Mouse (Mus musculus): Measurements from ENCODE around the gene Smpdl3b. TPM values are rescaled to one million over a fixed set of nuclear protein-coding genes. Genes with fewer than 3 reads are reported as not detected.
"Not testable (repeated sequence)": the region's sequence is repeated elsewhere in the genome, so short reads cannot be mapped to it uniquely, and the experiment has no call there.

Gene Smpdl3b
- polyA plus RNA-seq, 1 experiment from 2014 or later = 1.0 TPM

- 97% methylated on average over 3 of the region's 3 CpGs for WGBS (ENCODE audit: missing documents)
- not testable (repeated sequence) for H3K27ac ChIP-seq; H3K4me3 ChIP-seq (ENCODE audit: inconsistent target); H3K79me2 ChIP-seq (ENCODE audit: inconsistent target); H3K36me3 ChIP-seq (ENCODE audit: inconsistent target)
Measured at GRCm38 (mm10) chr4:132763125-132763524, 6.1 kb upstream of the Smpdl3b start.

DNA sequence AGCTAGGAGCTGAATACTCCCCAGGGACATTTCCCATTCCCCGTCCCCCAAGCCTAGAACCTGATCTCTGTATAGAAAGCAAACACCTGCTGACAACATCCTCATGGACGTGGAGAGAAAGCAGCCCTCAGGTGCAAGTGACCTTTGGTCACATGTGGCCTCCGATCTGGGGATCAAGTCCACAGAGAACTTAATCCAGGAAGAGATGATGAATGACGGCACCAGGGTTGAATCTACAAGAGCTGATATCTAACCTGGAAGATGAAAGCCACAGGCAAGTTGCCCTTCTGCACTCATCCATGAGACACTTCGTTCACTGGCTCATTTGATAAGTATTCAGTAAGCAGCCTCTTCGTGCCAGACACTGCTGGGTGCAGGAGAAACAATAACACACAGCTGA, 5.5 kb upstream of the Smpdl3b start:
- 96% methylated on average over 6 of the region's 6 CpGs for WGBS (ENCODE audit: missing documents)
- Histone ChIP-seq H3K36me3 (ENCODE audit: inconsistent target) (no peaks in the 10 kb centered on the region), H3K4me3 (ENCODE audit: inconsistent target) (no peak overlapping the region), H3K27ac (no peak overlapping the region), H3K79me2 (ENCODE audit: inconsistent target) (no peaks in the 10 kb centered on the region)

DNA sequence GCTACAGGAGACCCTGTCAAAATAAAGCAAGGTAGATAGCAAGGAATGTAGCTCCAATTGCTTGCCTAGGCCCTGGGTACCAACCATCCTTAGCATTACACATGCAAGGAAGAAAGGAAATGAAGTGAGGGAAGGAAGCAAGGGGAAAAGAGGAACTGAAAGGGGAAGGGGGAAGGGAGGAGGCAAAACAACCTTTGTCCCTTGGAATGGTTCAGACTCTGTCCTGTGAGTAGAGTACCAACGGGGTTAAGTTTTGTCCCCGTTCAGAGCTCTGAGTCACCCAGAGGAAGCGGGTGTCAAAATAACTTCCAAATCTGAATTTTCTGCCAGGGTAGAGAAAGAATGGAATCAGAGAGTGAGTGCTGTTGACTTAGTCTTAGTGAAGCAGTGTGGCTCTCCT, 3.2 kb upstream of the Smpdl3b start:
- Histone ChIP-seq H3K27ac (peak overlapping the region; percentile 91), H3K36me3 (ENCODE audit: inconsistent target) (no peaks in the 10 kb centered on the region), H3K4me3 (ENCODE audit: inconsistent target) (no peak overlapping the region), H3K79me2 (ENCODE audit: inconsistent target) (no peaks in the 10 kb centered on the region)
- 0% methylated on average over 3 of the region's 3 CpGs for WGBS (ENCODE audit: missing documents)

GRCm38 (mm10) chr4:132757633-132758351, 740 bp upstream of the Smpdl3b start:
- WGBS (ENCODE audit: missing documents) = 85% methylated on average over 7 of the region's 7 CpGs
- Histone ChIP-seq H3K36me3 (ENCODE audit: inconsistent target) (no peaks in the 10 kb centered on the region), H3K27ac (no peak overlapping the region), H3K79me2 (ENCODE audit: inconsistent target) (no peaks in the 10 kb centered on the region), H3K4me3 (ENCODE audit: inconsistent target) (no peak overlapping the region)

GRCm38 (mm10) chr4:132752992-132753391, 4.1 kb downstream of the Smpdl3b start:
- Histone ChIP-seq H3K4me3 (ENCODE audit: inconsistent target) (no peak overlapping the region), H3K27ac (no peak overlapping the region), H3K36me3 (ENCODE audit: inconsistent target) (no peaks in the 10 kb centered on the region), H3K79me2 (ENCODE audit: inconsistent target) (no peaks in the 10 kb centered on the region)
- 48% methylated on average over 6 of the region's 6 CpGs for WGBS (ENCODE audit: missing documents)

DNA sequence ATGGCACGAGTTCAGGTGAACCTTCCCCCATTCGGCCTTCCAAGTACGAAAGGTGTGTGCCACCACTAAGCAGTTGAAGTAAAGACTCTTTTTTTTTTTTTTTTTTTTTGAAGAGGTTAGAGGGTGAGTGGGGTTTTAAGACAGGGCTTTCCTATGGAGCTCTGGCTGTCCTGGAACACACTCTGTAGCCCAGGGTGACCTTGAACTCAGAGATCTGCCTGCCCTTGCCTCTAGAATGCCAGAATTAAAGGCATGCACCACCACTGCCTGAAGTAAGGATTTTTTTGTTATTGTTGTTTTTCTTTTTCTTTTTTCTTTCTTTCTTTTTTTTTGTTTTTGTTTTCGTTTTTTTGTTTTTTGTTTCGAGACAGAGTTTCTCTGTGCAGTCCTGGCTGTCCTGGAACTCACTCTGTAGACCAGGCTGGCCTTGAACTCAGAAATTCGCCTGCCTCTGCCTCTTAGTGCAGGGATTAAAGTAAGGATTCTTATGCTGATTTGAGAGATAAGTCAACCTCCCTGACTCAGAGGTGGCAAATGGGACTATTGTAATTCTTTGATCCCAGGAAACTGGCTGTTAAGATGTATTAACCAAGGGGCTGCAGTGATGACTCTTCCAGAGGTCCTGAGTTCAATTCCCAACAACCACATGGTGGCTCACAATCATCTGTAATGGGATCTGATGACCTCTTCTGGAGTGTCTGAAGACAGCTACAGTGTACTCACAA, 7.6 kb downstream of the Smpdl3b start:
- no peaks in the 10 kb centered on the region for H3K36me3 ChIP-seq (ENCODE audit: inconsistent target)
- no peak overlapping the region; the same call in 1 of the 2 replicates for H3K27ac ChIP-seq
- 96% methylated on average over 5 of the region's 6 CpGs for WGBS (ENCODE audit: missing documents)
- H3K79me2 ChIP-seq (ENCODE audit: inconsistent target) = no peaks in the 10 kb centered on the region
- H3K4me3 ChIP-seq (ENCODE audit: inconsistent target) = no peak overlapping the region

DNA sequence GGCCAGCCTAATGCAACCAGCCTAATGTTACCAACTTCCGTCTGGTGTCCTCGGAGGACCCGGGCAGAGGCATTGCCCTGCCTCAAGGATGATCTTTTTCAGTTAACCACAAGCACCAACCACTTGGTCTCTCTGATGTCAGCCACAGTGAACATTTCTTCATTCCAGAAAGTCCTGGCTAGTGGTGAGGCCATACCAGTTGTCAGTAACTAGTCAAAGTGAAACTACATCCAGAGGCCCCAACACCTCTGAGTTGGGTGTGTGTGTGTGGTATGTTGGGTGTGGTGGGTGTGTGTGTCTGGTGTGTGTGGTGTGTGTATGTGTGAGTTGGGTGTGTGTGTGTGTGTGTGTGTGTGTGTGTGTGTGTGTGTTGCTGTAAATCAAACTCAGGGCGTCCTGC, 8.3 kb downstream of the Smpdl3b start:
- H3K4me3 ChIP-seq (ENCODE audit: inconsistent target) = no peak overlapping the region
- H3K27ac ChIP-seq = peak overlapping the region; percentile 86
- H3K79me2 ChIP-seq (ENCODE audit: inconsistent target) = no peaks in the 10 kb centered on the region
- 33% methylated on average over 4 of the region's 4 CpGs for WGBS (ENCODE audit: missing documents)
- H3K36me3 ChIP-seq (ENCODE audit: inconsistent target) = no peaks in the 10 kb centered on the region

GRCm38 (mm10) chr4:132747664-132748259, 9.3 kb downstream of the Smpdl3b start:
- Histone ChIP-seq H3K27ac (peak overlapping the region; percentile 86), H3K36me3 (ENCODE audit: inconsistent target) (no peaks in the 10 kb centered on the region), H3K4me3 (ENCODE audit: inconsistent target) (peak overlapping the region; percentile 37), H3K79me2 (ENCODE audit: inconsistent target) (no peaks in the 10 kb centered on the region)
- 8% methylated on average over 9 of the region's 9 CpGs for WGBS (ENCODE audit: missing documents)

DNA sequence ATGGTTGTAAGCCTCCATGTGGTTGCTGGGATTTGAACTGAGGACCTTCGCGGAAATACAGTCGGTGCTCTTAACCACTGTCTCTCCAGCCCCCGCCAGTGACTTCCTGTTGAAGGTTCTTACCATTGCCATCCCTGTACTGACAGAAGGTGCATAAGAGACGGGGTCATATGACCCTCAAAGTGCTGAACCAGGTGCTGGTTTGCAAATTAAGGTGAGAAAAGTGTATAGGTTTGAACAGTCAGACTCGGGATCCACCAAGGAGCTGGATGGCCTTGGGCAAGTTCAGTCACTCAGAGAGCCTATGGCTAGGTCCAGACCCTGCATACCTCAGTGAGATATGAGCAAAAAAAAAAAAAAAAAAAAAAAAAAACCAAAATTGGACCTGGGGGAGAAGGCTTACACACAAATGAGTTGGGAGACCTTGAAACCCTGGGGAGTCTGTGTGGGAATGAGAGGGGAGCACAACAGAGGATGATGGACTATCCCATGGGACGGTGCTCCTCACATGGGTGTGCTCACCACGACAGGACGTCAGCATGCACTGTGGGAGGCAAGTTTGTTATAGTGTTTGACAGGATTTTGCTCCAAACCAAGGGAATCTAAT, 10.0 kb downstream of the Smpdl3b start:
- Histone ChIP-seq H3K27ac (peak overlapping the region; percentile 86), H3K79me2 (ENCODE audit: inconsistent target) (no peaks in the 10 kb centered on the region), H3K36me3 (ENCODE audit: inconsistent target) (no peaks in the 10 kb centered on the region), H3K4me3 (ENCODE audit: inconsistent target) (peak overlapping the region; percentile 37; the same call in 1 of the 2 replicates)
- WGBS (ENCODE audit: missing documents) = 71% methylated on average over 9 of the region's 9 CpGs

GRCm38 (mm10) chr4:132743992-132744911, 12.8 kb downstream of the Smpdl3b start:
- H3K36me3 ChIP-seq (ENCODE audit: inconsistent target) = no peaks in the 10 kb centered on the region
- 90% methylated on average over 11 of the region's 11 CpGs for WGBS (ENCODE audit: missing documents)
- no peaks in the 10 kb centered on the region for H3K79me2 ChIP-seq (ENCODE audit: inconsistent target)
- no peak overlapping the region for H3K4me3 ChIP-seq (ENCODE audit: inconsistent target)
- H3K27ac ChIP-seq = no peak overlapping the region

- H3K4me3 ChIP-seq (ENCODE audit: inconsistent target) = no peak overlapping the region
- H3K36me3 ChIP-seq (ENCODE audit: inconsistent target) = no peaks in the 10 kb centered on the region
- H3K79me2 ChIP-seq (ENCODE audit: inconsistent target) = no peaks in the 10 kb centered on the region
- H3K27ac ChIP-seq = no peak overlapping the region
- 90% methylated on average over 7 of the region's 7 CpGs for WGBS (ENCODE audit: missing documents)
Measured at GRCm38 (mm10) chr4:132741491-132741890, 15.6 kb downstream of the Smpdl3b start.

DNA sequence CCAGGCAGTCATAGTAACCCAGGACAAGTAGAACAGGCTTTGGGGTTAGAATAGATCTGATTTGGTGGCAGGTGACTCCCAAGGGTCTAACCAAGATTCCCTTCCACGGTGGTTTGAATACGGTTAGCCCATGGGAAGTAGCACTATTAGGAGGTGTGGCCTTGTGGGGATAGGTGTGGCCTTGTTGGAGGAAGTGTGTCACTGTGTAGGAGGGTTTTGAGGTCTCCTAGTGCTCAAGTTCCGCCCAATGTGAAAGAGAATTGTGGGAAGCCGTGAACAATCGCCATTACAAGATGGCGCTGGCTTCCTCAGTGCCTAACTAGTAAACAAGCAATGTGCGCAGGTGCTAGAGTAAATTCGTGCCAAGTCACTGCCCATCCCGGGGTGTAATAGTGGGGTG, 19.9 kb downstream of the Smpdl3b start:
- 84% methylated on average over 9 of the region's 9 CpGs for WGBS (ENCODE audit: missing documents)
- not testable (repeated sequence) for H3K36me3 ChIP-seq (ENCODE audit: inconsistent target)

DNA sequence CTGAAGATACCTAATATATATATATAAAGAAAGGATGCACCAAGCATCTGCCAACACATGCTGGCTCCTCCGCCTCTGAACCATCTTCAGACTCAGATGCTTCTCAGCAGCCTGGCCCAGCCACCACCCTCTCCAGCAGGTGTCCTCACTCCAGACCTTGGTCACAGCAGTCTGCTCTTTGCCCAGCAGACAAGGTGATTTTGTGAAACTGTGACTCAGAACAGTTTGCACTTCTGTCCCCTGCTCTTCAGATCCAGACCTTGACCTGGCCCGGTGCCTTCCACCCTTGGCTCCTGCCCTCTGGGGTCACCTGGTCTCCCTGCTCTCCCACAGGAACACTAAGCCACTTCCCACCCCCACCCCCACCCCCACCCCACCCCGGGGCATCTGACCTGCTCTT, 21.2 kb downstream of the Smpdl3b start:
- no peaks in the 10 kb centered on the region for H3K79me2 ChIP-seq (ENCODE audit: inconsistent target)
- no peaks in the 10 kb centered on the region for H3K36me3 ChIP-seq (ENCODE audit: inconsistent target)
- no peak overlapping the region for H3K27ac ChIP-seq
- H3K4me3 ChIP-seq (ENCODE audit: inconsistent target) = no peak overlapping the region
- WGBS (ENCODE audit: missing documents) = 100% methylated on average over 1 of the region's 3 CpGs

More for the DNA sequence above, 19.9 kb downstream of the Smpdl3b start:
- H3K27ac ChIP-seq; H3K79me2 ChIP-seq (ENCODE audit: inconsistent target); H3K4me3 ChIP-seq (ENCODE audit: inconsistent target): not testable (repeated sequence)

DNA sequence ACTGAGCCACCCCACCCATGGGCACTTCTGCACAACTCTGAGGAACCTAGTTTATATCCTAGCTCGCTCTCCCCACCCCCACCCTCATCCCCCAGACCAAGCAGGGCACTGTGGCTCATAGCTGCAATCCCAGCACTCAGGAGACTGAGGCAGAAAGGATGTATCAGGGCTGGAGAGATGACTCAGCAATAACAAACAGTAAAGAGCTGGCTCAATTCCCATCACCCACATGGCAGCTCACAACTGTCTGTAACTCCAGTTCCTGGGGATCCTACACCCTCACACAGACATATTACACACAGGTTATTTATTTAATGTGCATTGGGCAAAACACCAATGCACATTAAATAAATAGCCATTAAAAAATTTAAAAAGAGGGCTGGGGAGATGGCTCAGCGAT, 21.7 kb downstream of the Smpdl3b start:
- Histone ChIP-seq H3K36me3 (ENCODE audit: inconsistent target) (no peaks in the 10 kb centered on the region), H3K79me2 (ENCODE audit: inconsistent target) (no peaks in the 10 kb centered on the region), H3K4me3 (ENCODE audit: inconsistent target) (no peak overlapping the region), H3K27ac (no peak overlapping the region)
- WGBS (ENCODE audit: missing documents) = 78% methylated on average over 2 of the region's 2 CpGs
